Comparison of ENCODE assay signal across 9 mouse cellular contexts in the genomic region with DNA sequence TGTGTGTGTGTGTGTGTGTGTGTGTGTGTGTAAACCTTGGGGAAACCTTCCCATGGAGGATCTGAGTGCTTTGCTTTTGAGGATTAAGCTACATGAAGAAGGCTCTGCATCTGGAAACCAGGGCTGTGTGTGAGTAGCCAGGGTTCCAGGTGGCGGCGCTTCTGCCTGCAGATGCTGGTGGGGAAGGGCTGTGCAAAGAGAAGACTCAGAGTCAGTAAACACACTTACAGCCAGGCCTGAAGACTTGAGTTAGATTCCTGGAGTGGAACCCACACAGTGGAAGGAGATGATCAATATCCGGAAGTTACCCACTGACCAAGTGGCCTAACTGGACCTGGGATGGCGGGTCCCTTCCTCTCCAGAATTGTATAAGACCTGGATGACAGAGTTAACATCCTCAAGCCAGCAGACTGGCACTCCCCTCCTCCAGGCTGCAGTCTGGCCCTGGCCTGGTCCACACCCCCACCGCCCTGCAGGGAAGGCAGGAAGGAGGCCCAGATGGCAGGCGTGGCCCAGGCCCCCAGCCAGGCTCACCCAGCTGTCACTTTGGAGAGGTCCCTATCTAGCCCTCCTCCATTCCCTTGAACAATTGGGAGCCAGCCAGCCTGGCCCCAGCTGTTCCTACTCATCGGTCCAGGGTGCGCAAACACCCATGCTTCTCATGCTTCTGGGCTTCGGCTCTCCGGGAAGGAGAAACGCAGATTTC. TPM values are rescaled to one million over a fixed set of nuclear protein-coding genes. Genes with fewer than 3 reads are reported as not detected.
DNase-seq lines count a peak whose midpoint lies in the region; ATAC-seq and TF ChIP-seq lines count a peak whose summit lies in the region.
"Had no signal": no experiment of that assay in that cellular context is flagged by ENCODE, and none has a peak within 500 bp of the region (broad histone marks: within the 10 kb centered on the region; RNA-seq: fewer than 3 reads in every experiment).

No protein-coding gene starts in this region.

- H3K9me3 ChIP-seq in ES-Bruce4 (replicated peaks; ENCODE audit: control insufficient read depth, insufficient read depth, low read length, poor library complexity, severe bottlenecking) = no peaks in the 10 kb centered on the region
- H3K9me3 ChIP-seq in hindbrain, embryonic 12.5 days (replicated peaks) = no peaks in the 10 kb centered on the region
- no peaks in the 10 kb centered on the region for H3K9me3 ChIP-seq in lung, postnatal 0 days (ENCODE audit: low read length)

- H3K27ac ChIP-seq in ES-Bruce4 (ENCODE audit: insufficient read depth, low read length) = no peak overlapping the region
- H3K27ac ChIP-seq in hindbrain, embryonic 12.5 days = peak overlapping the region; percentile 69
- H3K27ac ChIP-seq in lung, postnatal 0 days (ENCODE audit: low read length) = 0 out of 2 replicates have a peak overlapping the region, but pooled peaks have one; percentile 40

- no peaks in the 10 kb centered on the region for H3K27me3 ChIP-seq in ES-Bruce4 (ENCODE audit: control insufficient read depth, insufficient read depth, low read length, poor library complexity, severe bottlenecking)
- no peaks in the 10 kb centered on the region for H3K27me3 ChIP-seq in hindbrain, embryonic 12.5 days
- no peaks in the 10 kb centered on the region for H3K27me3 ChIP-seq in lung, postnatal 0 days (replicated peaks; ENCODE audit: insufficient read depth, low read length)

- DNase-seq in cerebellum, postnatal 10 days = peak; percentile 99
- peak; percentile 74 for DNase-seq in gastrocnemius, adult 18-20 months (ENCODE audit: low spot score)
- DNase-seq in layer of hippocampus, adult 9-11 months = peak; percentile 94
- peak; percentile 88 for DNase-seq in lung, postnatal 0 days (ENCODE audit: low spot score)
- DNase-seq in retina, postnatal 7 days (ENCODE audit: low read depth, low spot score) = peak; percentile 46
- no peak for DNase-seq in T-cell, adult 2 months (ENCODE audit: low spot score)

- TF ChIP-seq EP300 in ES-Bruce4 (IDR thresholded peaks at IDR 0.05; ENCODE audit: insufficient read depth, low read depth, low read length) = 0 out of 2 replicates have a peak, but pooled peaks have one; percentile 29
- TF ChIP-seq EP300 in lung, postnatal 0 days (IDR thresholded peaks at IDR 0.05) = no peak; the same call in 1 of the 2 replicates

- no peaks in the 10 kb centered on the region for H3K36me3 ChIP-seq in ES-Bruce4 (ENCODE audit: control insufficient read depth, insufficient read depth, low read length, poor library complexity, severe bottlenecking)
- no peaks in the 10 kb centered on the region for H3K36me3 ChIP-seq in hindbrain, embryonic 12.5 days
- H3K36me3 ChIP-seq in lung, postnatal 0 days (ENCODE audit: insufficient read depth, low read length) = no peaks in the 10 kb centered on the region

- TF ChIP-seq CTCF in ES-Bruce4 (IDR thresholded peaks at IDR 0.05; ENCODE audit: low read depth, low read length) = no peak
- TF ChIP-seq CTCF in lung, postnatal 0 days (IDR thresholded peaks at IDR 0.05) = peak; percentile 36

- H3K9ac ChIP-seq in ES-Bruce4 (ENCODE audit: low read depth, poor library complexity, severe bottlenecking) = no peak overlapping the region
- H3K9ac ChIP-seq in hindbrain, embryonic 12.5 days = no peak overlapping the region
- no peak overlapping the region; the same call in 1 of the 2 replicates for H3K9ac ChIP-seq in lung, postnatal 0 days (replicated peaks; ENCODE audit: low read depth)

- no peak overlapping the region for H3K4me2 ChIP-seq in hindbrain, embryonic 12.5 days (replicated peaks)
- H3K4me2 ChIP-seq in lung, postnatal 0 days (replicated peaks; ENCODE audit: low read depth, low read length) = 0 out of 2 replicates have a peak overlapping the region, but pooled peaks have one; percentile 1

- TF ChIP-seq POLR2A in ES-Bruce4 (IDR thresholded peaks at IDR 0.05; ENCODE audit: insufficient read depth, low read length) = no peak

- 49% methylated on average over 11 of the region's 11 CpGs for WGBS in hindbrain, embryonic 12.5 days
- 21% methylated on average over 11 of the region's 11 CpGs for WGBS in lung, postnatal 0 days

- H3K4me3 ChIP-seq in ES-Bruce4 (ENCODE audit: low read depth, low read length) = no peak overlapping the region
- H3K4me3 ChIP-seq in hindbrain, embryonic 12.5 days = no peak overlapping the region
- H3K4me3 ChIP-seq in lung, postnatal 0 days (ENCODE audit: low read depth, low read length) = no peak overlapping the region

- H3K4me1 ChIP-seq in ES-Bruce4 (ENCODE audit: control insufficient read depth, insufficient read depth, low read length) = peaks cover 9% of the 10 kb centered on the region
- H3K4me1 ChIP-seq in hindbrain, embryonic 12.5 days = peaks cover 34% of the 10 kb centered on the region
- peaks cover 6% of the 10 kb centered on the region; the same call in 1 of the 2 replicates for H3K4me1 ChIP-seq in lung, postnatal 0 days (ENCODE audit: insufficient read depth, low read depth, low read length)

- ATAC-seq in hindbrain, embryonic 12.5 days (ENCODE audit: low FRiP score) = peak; percentile 84
- ATAC-seq in lung, postnatal 0 days = peak; percentile 94

RNA-seq across cellular contexts. Expression of a gene that starts 59.9 kb away (rescaled TPM):
- polyA plus RNA-seq in ES-Bruce4 (2011; ENCODE audit: insufficient read depth, insufficient read length, low read depth, missing spikeins) = 3.1 and 4.8 TPM in 2 replicates
- 1 to 10 TPM; 5.7 to 6.1 TPM for total RNA-seq in gastrocnemius, adult 18-20 months (2021)
- polyA plus RNA-seq in hindbrain, embryonic 12.5 days (2016; fragmentation: Nextera tagmentation; extraction: Ambion mirVana) = 34.2 and 36.9 TPM in 2 replicates
- polyA plus RNA-seq in lung, postnatal 0 days (2015; fragmentation: Nextera tagmentation; extraction: Ambion mirVana) = 13.9 and 15.8 TPM in 2 replicates
- total RNA-seq: MEL had no signal
